Mouse (Mus musculus): ENCODE measurements around the gene Wdcp. TPM values are rescaled to one million over a fixed set of nuclear protein-coding genes. Genes with fewer than 3 reads are reported as not detected.
A peak's percentile ranks its signal among the peaks of the same experiment; 100 is the strongest.
"Not testable (repeated sequence)": the region's sequence is repeated elsewhere in the genome, so short reads cannot be mapped to it uniquely, and the experiment has no call there.

Gene Wdcp
- total RNA-seq (2015) = 17.6 and 24.2 TPM in 2 replicates
- total RNA-seq (2017) = 4.3 and 12.0 TPM in 2 replicates

GRCm38 (mm10) chr12:4842890-4843597 lies at the start of gene Wdcp:
Wdcp (plus strand) TSS chr12:4843303.
- ATAC-seq (ENCODE audit: poor library complexity, severe bottlenecking) = peak; percentile 90

DNA sequence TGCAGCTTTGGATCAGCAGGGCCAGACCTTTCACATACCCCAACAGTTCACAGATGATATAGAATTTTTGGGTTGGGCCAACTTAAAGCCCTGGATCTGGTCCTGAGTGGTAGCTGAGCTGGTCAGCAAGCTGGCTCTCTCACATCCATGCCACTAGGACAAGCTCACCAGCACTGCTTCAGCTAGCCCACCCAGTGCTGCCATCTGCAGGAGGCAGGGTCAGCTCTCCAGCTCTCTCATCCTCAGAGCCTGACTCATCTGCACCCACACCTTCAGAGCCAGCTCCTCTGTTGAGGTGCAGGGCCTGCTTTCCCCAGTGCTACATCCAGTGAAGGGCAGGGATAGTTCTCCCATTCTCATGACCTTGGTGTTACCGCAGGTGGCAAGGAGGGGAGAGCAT lies 49.4 kb upstream of the Wdcp start:
- ATAC-seq (ENCODE audit: poor library complexity, severe bottlenecking) = no peak

DNA sequence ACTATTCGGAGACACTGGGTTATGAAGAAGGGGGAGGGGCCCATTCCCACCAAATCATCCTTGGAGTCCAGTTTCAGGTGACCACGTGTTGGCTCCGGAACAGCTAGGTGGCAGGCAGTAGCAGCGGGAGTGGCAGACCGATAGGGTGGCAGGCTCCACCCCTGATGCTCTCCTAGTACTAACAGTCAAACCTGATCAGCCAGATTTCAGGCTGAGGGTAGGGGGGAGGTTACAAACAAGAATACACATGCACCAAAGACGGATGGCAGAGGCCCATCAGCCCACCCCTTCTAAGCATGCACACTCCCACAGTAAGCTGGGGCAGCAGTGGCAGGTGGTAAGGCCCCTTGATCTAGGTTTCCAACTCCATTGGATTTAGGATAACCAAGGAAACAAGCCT lies 45.6 kb upstream of the Wdcp start:
- ATAC-seq (ENCODE audit: poor library complexity, severe bottlenecking) = not testable (repeated sequence)

DNA sequence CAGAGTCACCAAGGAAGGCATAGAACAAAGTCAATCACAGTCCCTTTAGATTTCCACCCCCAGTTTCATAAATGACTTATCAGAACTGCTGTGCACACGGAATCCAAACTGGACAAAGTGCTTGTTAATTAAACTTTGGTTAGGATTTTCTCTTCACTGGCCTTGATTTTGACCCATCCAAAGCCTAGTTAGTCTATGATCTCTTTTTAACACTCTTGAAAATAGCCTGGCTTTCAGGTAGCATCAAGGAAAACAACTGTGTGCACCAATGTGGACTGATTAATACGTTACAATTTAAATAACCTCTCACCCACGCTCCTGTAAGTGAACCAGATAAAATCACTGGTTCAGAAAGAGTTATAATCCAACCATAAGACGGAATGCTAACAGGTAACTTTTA lies 32.1 kb upstream of the Wdcp start:
- ATAC-seq (ENCODE audit: poor library complexity, severe bottlenecking) = no peak

- no peak for ATAC-seq (ENCODE audit: poor library complexity, severe bottlenecking)
Observed at GRCm38 (mm10) chr12:4811705-4812104, 31.4 kb upstream of the Wdcp start.

DNA sequence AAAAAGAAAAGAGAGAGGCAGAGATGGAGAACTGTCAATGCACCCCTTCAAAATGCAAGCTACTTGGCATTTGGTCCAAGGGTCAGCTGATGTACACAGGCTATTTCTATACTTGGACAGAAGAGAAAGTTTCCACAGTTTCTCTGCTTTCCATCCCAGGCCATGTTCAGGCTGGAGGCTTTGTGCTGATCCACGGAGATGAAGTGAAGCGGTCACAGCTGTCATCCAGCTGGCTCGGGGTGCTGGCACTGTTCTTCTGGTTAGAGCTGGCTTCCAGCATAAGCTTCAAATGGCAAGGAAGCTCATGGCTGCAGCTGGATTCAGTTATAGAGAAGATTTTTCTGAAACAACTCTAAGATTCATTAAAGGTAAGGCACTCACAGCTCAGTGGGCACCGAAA lies 29.5 kb upstream of the Wdcp start:
- no peak for ATAC-seq (ENCODE audit: poor library complexity, severe bottlenecking)

GRCm38 (mm10) chr12:4816680-4817360 lies 26.3 kb upstream of the Wdcp start:
- no peak; the same call in 1 of the 2 replicates for ATAC-seq (ENCODE audit: poor library complexity, severe bottlenecking)

GRCm38 (mm10) chr12:4817361-4818101 lies 25.6 kb upstream of the Wdcp start, which contains the start of gene Sf3b6:
Sf3b6 (plus strand) TSS chr12:4817544.
- ATAC-seq (ENCODE audit: poor library complexity, severe bottlenecking) = peak; percentile 98

DNA sequence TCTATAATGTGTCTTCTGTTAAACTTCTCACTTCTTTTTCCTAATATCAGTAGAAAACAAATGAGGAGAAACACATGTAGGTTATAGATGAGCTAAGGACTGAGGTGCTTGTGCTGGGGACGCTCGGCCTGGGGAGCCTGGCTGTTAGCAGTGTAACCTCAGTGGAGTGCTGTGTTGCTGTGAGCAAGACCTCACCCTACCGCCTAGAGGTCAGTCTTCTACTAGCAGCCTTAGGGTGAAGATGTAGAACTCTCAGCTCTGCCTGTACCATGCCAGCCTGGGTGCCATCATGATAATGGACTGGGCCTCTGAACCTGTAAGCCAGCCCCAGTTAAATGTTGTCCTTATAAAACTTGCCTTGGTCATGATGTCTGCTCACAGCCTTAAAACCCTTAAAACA lies 15.8 kb upstream of the Wdcp start:
- no peak for ATAC-seq (ENCODE audit: poor library complexity, severe bottlenecking)

DNA sequence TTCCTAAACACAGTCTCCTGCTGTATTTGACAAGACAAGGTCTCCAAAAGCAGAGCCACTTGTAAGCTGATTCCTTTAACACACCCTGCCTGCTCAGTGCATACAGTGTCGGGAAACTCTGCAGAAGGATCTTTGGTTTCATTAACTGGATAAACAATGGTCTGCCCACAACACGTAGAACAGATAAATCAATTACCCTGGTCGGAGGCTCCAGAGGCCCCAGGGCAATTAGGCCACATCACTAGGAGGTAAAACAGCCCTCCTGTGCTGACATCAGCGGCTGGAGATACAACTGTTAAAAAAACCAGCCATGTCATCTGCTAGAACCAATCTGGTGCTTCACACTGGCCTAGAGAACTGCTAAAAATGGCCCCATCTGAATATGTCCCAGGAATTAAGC lies 6.1 kb upstream of the Wdcp start:
- ATAC-seq (ENCODE audit: poor library complexity, severe bottlenecking) = no peak

- peak; percentile 36; the same call in 1 of the 2 replicates for ATAC-seq (ENCODE audit: poor library complexity, severe bottlenecking)
Observed at GRCm38 (mm10) chr12:4840010-4840409, 3.1 kb upstream of the Wdcp start.

GRCm38 (mm10) chr12:4840741-4841140 lies 2.4 kb upstream of the Wdcp start:
- ATAC-seq (ENCODE audit: poor library complexity, severe bottlenecking) = peak; percentile 20

DNA sequence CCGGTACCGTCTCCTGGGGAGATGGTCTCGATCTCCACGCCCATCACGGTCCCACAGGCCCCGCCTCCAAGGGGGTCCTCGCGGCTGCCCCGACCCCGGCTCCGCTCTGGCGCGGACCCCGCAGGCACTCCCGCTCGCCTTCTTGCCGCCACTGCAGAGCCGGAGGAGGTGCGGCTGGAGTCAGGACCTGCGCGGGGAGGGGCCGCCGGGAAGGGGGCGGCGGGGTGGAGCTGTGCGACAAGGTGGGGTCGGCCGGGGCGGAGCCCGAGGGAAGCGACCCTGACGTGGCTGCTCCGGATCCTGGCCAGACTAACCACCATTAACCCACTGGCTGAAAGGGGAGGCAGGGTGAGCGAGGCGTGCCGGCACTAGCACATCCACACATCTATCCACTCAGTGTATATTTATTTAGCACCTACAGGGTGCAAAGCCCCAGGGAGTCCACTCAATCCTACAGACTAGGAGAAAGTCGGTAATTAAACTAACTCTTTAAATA lies 1.7 kb upstream of the Wdcp start, which contains the start of gene Fkbp1b:
Gene Fkbp1b (minus strand): TSS at position 200 of the 496 bp plus-strand sequence.
- ATAC-seq (ENCODE audit: poor library complexity, severe bottlenecking) = peak; percentile 22

GRCm38 (mm10) chr12:4842456-4842855 lies 647 bp upstream of the Wdcp start:
- no peak for ATAC-seq (ENCODE audit: poor library complexity, severe bottlenecking)

DNA sequence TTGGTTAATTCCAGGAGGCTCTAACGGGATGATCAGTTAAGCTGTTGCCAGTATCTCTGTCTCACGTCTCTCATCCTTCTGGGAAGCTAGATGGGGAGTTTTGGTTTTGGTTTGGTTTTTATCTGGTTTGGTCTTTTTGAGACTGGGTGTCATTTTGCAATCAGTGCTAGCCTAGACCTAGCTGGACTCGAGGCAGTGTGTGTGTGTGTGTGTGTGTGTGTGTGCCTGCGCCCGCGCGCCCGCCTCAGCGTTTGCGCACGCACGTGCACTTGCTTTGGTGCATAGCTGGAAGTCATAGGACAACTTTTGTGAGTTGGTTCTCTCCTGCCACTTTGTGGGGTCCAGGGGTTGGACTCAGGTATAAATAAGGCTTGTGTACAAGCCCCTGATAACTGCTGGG lies 638 bp downstream of the Wdcp start:
- peak; percentile 51 for ATAC-seq (ENCODE audit: poor library complexity, severe bottlenecking)

DNA sequence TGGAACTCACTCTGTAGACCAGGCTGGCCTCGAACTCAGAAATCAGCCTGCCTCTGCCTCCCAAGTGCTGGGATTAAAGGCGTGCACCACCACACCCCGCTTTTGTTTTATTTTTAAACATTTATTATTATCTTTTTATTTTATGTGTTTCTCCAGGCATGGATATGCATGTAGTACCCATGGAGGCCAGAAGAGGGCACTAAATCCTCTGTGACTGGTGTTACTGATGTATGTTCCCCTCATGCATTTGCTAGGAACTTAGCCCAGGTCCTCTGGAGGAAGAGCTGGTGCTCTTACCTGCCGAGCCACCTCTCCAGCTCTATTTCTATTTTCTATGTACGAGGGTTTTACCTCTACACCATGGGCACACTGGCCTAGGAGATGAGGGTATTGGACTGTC lies 13.1 kb downstream of the Wdcp start:
- ATAC-seq (ENCODE audit: poor library complexity, severe bottlenecking) = peak; percentile 35; the same call in 1 of the 2 replicates

GRCm38 (mm10) chr12:4856834-4857233 lies 13.7 kb downstream of the Wdcp start:
- no peak for ATAC-seq (ENCODE audit: poor library complexity, severe bottlenecking)

- ATAC-seq (ENCODE audit: poor library complexity, severe bottlenecking) = no peak
Observed at GRCm38 (mm10) chr12:4859241-4859914, 16.3 kb downstream of the Wdcp start.

DNA sequence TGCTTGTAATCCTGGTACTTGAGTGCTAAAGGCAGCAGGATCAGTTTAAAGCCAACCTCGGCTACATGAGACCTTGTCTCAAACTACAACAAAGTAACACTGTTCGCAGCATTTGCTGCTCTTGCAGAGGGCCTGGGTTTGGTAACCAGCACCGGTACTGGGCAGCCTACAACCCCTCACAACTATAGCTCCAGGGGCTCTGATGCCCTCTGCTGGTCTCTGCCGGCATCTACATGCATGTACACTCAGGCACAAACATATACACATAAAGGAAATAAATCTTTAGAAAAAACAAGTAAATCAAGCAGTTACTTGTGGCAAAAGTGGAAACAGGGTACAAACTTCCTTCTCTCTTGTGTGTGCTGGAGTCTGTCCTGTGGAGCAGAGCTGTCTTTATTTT lies 19.6 kb downstream of the Wdcp start:
- no peak for ATAC-seq (ENCODE audit: poor library complexity, severe bottlenecking)

GRCm38 (mm10) chr12:4863654-4864337 lies 20.7 kb downstream of the Wdcp start:
- no peak for ATAC-seq (ENCODE audit: poor library complexity, severe bottlenecking)
